Mouse (Mus musculus): ENCODE measurements around the gene Znfx1.

Znfx1 gene

GRCm38 (mm10) chr2:167071641-167072601 lies 9.1 kb upstream of the Znfx1 start:
- peak; percentile 87 for DNase-seq (ENCODE audit: low spot score)

GRCm38 (mm10) chr2:167071266-167071640 lies 8.4 kb upstream of the Znfx1 start:
- DNase-seq (ENCODE audit: low spot score), result no peak

GRCm38 (mm10) chr2:167070341-167070740 lies 7.5 kb upstream of the Znfx1 start:
- DNase-seq (ENCODE audit: low spot score), result no peak

GRCm38 (mm10) chr2:167067575-167067974 lies 4.8 kb upstream of the Znfx1 start:
- no peak for DNase-seq (ENCODE audit: low spot score)

- DNase-seq (ENCODE audit: low spot score), result peak; percentile 38
These were observed 4.0 kb upstream of the Znfx1 start for GRCm38 (mm10) chr2:167066528-167067516.

GRCm38 (mm10) chr2:167066031-167066430 lies 3.2 kb upstream of the Znfx1 start:
- no peak for DNase-seq (ENCODE audit: low spot score)

- DNase-seq (ENCODE audit: low spot score), result no peak
These were observed 1.9 kb upstream of the Znfx1 start for GRCm38 (mm10) chr2:167064601-167065295.

GRCm38 (mm10) chr2:167063906-167064496 lies 1.2 kb upstream of the Znfx1 start:
- DNase-seq (ENCODE audit: low spot score), result no peak

- DNase-seq (ENCODE audit: low spot score), result peak; percentile 93
These were observed 311 bp downstream of the Znfx1 start for GRCm38 (mm10) chr2:167062497-167062911.

GRCm38 (mm10) chr2:167061381-167062034 lies 1.3 kb downstream of the Znfx1 start:
- DNase-seq (ENCODE audit: low spot score), result no peak

- no peak for DNase-seq (ENCODE audit: low spot score)
These were observed 2.1 kb downstream of the Znfx1 start for GRCm38 (mm10) chr2:167060761-167061160.

GRCm38 (mm10) chr2:167060360-167060759 lies 2.5 kb downstream of the Znfx1 start:
- DNase-seq (ENCODE audit: low spot score), result no peak

GRCm38 (mm10) chr2:167059960-167060359 lies 2.9 kb downstream of the Znfx1 start:
- peak; percentile 35 for DNase-seq (ENCODE audit: low spot score)

- no peak for DNase-seq (ENCODE audit: low spot score)
These were observed 3.3 kb downstream of the Znfx1 start for GRCm38 (mm10) chr2:167059536-167059935.

GRCm38 (mm10) chr2:167058814-167059387 lies 3.9 kb downstream of the Znfx1 start:
- DNase-seq (ENCODE audit: low spot score), result no peak

GRCm38 (mm10) chr2:167058201-167058600 lies 4.6 kb downstream of the Znfx1 start:
- peak; percentile 52 for DNase-seq (ENCODE audit: low spot score)

GRCm38 (mm10) chr2:167056942-167057323 lies 5.9 kb downstream of the Znfx1 start:
- DNase-seq (ENCODE audit: low spot score), result no peak

GRCm38 (mm10) chr2:167056210-167056941 lies 6.4 kb downstream of the Znfx1 start:
- DNase-seq (ENCODE audit: low spot score), result no peak

GRCm38 (mm10) chr2:167055386-167055785 lies 7.4 kb downstream of the Znfx1 start:
- DNase-seq (ENCODE audit: low spot score), result no peak

All from yolk sac, embryonic 10.5 days (tissue).